Mouse (Mus musculus): Measurements from ENCODE around the gene Vmn1r232.
A peak's percentile ranks its signal among the peaks of the same experiment; 100 is the strongest.

Gene Vmn1r232

DNA sequence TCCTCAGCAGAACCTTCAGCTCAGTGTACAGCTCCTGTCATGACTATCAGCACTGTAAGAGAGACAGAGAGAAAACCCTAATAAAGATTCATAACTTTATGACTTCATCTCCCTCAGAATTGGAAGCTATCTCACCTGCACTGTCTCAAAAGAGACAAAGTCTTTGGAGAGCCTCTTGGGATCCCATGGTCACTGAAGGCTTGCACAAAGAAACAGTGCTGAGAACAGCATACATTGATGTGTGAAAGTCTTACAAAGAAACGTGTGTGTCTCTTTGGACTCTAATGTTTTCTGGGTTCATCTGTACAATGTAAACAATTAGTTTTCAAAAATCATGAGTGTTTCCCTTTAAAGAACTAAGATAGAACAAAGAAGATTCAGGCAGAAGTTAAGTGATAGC is at the start of gene Vmn1r232:
Vmn1r232 (minus strand) TSS at position 101 of the 400 bp plus-strand sequence.
- DNase-seq (ENCODE audit: low spot score in 2 of 2): no peak

DNA sequence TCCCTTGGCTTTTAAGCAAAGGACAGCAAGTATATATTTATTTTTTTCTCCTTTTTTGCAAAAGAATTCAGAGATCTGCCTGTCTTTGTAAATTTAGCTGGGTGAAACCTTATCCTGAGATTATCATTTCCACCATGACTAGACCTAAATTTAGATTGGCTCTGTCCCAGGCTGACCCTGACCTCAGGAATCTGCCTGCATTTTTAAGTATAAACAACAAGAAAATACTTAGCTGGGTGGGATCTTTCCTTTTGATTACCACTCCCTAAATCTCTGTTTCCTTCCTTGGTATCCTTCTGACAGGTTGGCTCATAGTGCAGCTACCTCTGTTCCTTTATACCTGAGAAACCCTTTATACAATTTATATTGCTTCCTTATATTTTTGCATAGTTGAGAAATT is 47.2 kb upstream of the Vmn1r232 start:
- no peak for DNase-seq (ENCODE audit: low spot score in 2 of 2)

DNA sequence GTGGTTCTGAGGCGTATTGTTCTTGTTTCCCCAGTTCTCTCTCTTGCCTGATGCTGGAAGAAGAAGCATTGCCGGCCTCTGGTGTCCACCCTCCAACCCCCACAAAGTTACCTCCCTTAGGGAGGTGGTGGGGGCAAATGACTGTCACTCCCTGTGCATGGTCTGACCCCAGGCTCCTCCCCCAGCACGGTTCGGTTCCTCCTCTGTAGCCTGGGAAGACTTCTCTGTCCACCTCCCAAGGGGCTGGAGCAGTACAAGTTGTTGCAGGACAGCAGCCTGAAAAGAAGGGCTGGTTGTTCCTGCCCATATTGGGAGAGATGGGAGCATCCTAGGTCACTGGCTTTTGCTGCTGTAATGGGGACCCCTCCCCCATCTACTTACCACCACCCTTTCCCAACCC is 45.9 kb upstream of the Vmn1r232 start:
- no peak for DNase-seq (ENCODE audit: low spot score in 2 of 2)

DNA sequence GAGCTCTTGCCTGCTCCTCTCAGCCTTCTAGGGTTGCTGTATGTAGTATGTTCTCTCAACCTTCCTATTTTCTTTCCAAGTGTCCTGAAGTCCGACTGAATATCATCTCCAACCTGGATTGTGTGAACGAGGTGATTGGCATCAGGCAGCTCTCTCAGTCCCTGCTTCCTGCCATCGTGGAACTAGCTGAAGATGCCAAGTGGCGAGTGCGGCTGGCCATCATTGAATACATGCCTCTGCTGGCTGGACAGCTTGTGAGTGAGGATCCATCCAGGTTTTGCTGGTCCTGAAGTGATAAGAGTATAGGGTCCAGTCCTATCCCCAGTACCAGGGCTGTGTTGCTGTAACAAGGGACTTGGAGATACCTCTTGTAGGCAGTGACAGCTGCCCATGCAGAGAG is 40.9 kb upstream of the Vmn1r232 start:
- DNase-seq (ENCODE audit: low spot score in 2 of 2): no peak

DNA sequence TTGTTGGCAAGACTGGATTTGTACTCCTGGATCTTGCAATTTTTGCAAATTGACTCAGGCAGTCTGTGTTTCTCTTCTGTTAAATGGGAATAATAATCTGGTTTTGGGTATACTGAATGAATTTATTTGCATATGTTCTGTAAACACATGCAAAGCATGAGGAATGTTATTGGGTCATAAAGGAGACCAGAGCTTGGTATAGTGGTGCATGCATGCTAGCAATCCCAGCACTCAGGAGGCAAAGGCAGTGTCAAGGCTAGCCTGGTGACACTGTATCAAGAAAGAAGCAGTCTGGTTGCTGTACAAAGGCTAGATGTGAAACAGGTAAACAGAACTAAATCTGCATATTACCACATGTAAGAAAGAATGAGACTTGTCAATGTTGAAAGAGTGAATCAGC is 27.1 kb upstream of the Vmn1r232 start:
- DNase-seq (ENCODE audit: low spot score in 2 of 2): no peak

DNA sequence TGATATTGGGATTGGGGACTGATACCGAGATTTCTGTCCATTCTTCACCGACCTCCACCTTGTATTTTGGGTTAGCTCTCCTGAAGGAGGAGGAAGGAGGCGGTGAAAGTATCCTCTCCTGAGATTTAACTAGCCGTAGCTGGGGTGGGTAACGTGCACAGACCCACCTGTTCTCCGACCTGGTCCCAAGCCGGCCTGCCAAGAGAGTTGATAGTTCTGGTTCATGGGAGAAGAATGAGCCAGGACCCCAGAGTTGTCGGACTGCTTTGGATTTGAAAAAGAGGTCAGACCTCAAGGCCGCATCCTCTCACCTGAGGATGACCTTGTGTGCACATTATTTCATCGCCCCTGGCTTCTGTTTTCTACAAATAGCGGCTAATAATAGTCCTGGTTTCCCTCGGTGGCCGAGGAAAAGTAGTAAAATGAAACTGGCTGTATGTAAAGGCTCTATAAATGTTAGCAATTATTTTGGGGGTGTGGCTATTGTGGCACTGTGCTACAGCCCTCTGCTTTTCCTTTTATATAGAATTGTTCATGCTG is 26.6 kb upstream of the Vmn1r232 start:
- no peak for DNase-seq (ENCODE audit: low spot score in 2 of 2)

DNA sequence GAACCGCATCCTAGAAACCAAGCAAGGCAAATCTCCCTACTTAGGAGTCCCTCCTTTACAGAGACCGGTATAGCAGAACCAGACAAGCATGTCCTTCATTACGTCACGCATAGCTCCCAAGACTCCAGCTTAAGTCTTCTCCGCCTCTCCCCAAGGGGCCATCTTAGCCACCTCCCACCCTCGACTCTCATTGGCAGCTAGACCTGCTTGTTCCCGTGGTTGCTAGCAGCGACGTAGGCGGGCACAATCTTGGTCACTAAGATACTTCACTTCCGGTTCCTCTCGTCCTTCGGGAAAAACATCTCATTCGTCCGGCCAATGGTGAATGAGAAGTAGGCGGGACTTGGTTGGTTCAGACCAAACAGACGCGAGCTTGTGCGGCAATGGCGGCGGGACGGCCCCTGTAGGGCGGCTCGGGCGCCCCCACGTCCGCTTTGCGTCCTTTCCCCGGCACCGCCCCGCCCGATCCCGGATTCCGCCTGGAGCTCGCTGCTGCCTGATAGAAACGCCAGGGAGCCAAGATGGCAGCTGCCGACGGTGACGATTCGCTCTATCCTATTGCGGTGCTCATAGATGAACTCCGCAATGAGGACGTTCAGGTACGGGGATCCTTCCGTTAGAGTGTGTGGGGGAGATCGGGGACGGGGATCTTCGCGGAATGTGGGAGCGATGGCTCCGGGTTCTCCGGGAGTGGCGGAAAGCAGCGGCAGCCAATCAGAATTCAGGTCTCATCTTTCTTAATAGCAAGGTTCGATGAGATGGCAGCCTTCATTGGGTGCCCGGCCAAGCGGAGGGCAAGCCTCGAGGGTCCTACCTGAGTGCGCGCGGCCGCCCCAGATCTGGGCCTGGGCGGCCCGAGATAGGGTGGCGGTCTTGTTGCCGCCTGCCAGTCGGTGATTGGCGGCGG is 25.7 kb upstream of the Vmn1r232 start, which contains the start of gene Ppp2r1a:
Ppp2r1a (plus strand) TSS at position 327 of the 907 bp plus-strand sequence.
- DNase-seq (ENCODE audit: low spot score in 2 of 2): peak; percentile 99

DNA sequence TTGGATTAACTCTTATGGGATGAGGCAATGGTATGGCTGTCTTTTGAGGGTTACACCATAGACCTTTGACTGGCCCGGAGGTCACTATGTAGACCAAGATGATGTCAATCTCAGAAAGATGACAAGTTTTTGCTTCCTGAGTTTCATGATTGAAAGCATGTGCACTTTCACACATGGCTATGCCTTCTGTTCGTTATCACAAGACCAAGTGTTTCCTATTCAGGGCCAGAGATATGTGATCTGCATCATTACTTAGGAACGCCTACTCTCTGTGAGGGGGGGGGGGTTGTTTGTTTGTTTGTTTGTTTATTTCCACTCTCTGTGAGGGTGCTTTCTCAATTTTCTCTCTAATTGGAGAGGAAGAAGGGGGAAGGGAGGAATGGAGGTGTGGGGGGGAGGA is 24.7 kb upstream of the Vmn1r232 start:
- DNase-seq (ENCODE audit: low spot score in 2 of 2): no peak

DNA sequence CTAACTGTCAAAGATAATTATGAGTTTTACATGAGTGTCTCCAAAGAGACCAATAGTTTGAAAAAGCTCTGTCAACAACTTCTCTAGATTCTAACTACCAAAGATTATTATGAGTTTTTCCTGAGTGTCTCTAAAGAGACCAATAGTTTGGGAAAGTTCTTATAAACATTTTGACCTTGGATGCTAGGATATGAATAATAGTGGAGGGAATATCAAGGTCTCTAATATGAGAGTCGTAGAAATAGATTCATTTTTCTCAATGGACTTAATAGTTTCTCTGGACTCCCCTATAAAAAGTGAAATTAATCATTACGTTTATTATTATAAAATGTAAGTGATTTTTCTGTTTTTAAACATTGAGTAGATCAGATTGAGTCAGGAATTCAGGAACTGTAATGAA is 14.5 kb downstream of the Vmn1r232 start, which contains the start of gene Vmn1r231:
Vmn1r231 (minus strand) TSS at position 101 of the 400 bp plus-strand sequence.
- DNase-seq (ENCODE audit: low spot score in 2 of 2): no peak

Measured in frontal cortex, postnatal 10 days (tissue).